Mouse (Mus musculus) kidney, embryonic 14.5 days (tissue): ENCODE measurements at regions not wholly inside any gene's neighbourhood (a gene's known extent, or its start where the extent isn't known, plus 50 kb on each side); places are given as distances from the start of the nearest gene placed in this dataset.

Experiments
- ATAC-seq: fragments of 200-750 bp; cut with Nextera tagmentation; 2 replicates; pipeline ENCODE4 v1.8.0; 2017; ENCODE audit warnings: moderate number of reproducible peaks, mild to moderate bottlenecking, moderate TSS enrichment, moderate library complexity; ENCODE audit not compliant: low FRiP score, low TSS enrichment
- H3K27ac ChIP-seq: fragments of 300-500 bp; sonication (generic); 2 replicates; pipeline ENCODE4 v1.5.1; 2014; ENCODE audit warnings: low read depth, mild to moderate bottlenecking, low read length, moderate library complexity, mixed read lengths
- H3K27me3 ChIP-seq: fragments of 300-500 bp; sonication (generic); 2 replicates; pipeline ENCODE4 v1.6.1; 2014; ENCODE audit warnings: mild to moderate bottlenecking, low read length; ENCODE audit not compliant: control insufficient read depth, insufficient read depth
- H3K36me3 ChIP-seq: fragments of 300-500 bp; sonication (generic); 2 replicates; pipeline ENCODE4 v1.6.1; 2014; ENCODE audit warnings: low read length, mixed read lengths; ENCODE audit not compliant: control insufficient read depth, insufficient read depth
- H3K4me1 ChIP-seq: fragments of 300-500 bp; sonication (generic); 2 replicates; pipeline ENCODE4 v1.6.1; 2014; ENCODE audit warnings: low read length, mixed read lengths; ENCODE audit not compliant: control insufficient read depth, insufficient read depth
- H3K4me2 ChIP-seq: fragments of 300-500 bp; sonication (generic); replicated peaks from 2 replicates; pipeline ENCODE4 v1.6.1; 2014; ENCODE audit warnings: low read depth, mild to moderate bottlenecking, low read length
- H3K4me3 ChIP-seq: fragments of 300-500 bp; sonication (generic); 2 replicates; pipeline ENCODE4 v1.5.1; 2014; ENCODE audit warnings: mild to moderate bottlenecking, low read length
- H3K9ac ChIP-seq: fragments of 300-500 bp; sonication (generic); 2 replicates; pipeline ENCODE4 v1.6.1; 2014; ENCODE audit warnings: low read depth, mild to moderate bottlenecking, low read length, moderate library complexity
- H3K9me3 ChIP-seq: fragments of 300-500 bp; sonication (generic); 2 replicates; pipeline ENCODE4 v1.6.1; 2016; ENCODE audit warnings: low read length; ENCODE audit not compliant: control insufficient read depth
- WGBS: fragments of 180-500 bp; shearing (Covaris S2); extraction: QIAGEN DNeasy Blood & Tissue Kit; methylation state at CpG from one replicate; pipeline ENCODE4 v1.1.7; 2014; 5-methylcytosine and 5-hydroxymethylcytosine counted together

DNA sequence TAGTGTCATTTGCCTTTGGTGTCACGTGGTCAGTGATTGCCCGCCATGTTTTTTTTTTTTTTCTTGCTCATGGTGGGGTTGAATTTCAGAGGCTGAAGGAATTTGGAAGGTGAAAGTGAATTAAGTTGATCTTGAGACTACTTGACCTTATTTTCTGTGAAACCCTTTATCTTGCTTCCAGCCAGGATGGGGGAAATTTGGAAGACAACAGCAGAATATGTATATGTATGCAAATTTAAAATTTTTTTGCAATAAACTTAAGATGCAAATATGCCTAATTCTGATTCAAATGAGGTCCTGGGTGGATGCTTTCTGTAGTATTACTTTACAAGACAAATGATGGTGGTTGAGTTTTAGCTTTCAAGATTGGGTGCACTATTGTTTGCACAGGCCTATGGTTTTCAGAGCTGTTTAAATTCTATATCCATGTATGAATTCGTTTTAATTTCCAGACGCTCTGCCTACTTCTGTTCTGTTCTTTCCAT, 315.6 kb downstream of the Bckdhb start:
- H3K4me3 ChIP-seq = no peak overlapping the region
- WGBS = 76% methylated on average over 4 of the region's 4 CpGs
- H3K27ac ChIP-seq = no peak overlapping the region
- H3K27me3 ChIP-seq = no peaks in the 10 kb centered on the region
- no peak for ATAC-seq
- no peaks in the 10 kb centered on the region for H3K4me1 ChIP-seq
- H3K9ac ChIP-seq = no peak overlapping the region
- no peak overlapping the region for H3K4me2 ChIP-seq
- no peaks in the 10 kb centered on the region for H3K36me3 ChIP-seq
- no peaks in the 10 kb centered on the region for H3K9me3 ChIP-seq

DNA sequence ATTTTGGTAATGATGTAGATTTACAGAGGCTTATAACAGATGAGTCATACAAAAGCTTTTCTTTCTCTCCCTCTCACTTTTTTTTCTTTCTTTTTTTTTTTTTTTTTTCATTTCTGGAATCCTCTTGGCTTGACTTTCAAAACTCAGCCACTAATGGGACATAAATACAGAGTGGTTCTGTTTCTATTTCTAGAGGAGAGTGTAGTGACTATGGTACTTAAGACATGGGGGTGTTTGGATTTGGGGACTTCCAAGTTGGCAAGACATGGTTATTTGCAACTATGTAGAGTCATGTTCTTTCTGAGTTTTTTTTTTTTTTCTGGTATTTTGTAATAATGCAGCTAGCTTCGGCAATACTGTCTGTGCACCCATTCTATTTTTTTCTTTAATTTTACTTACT, 324.8 kb downstream of the Bckdhb start:
- no peak for ATAC-seq
- Histone ChIP-seq H3K9ac (no peak overlapping the region), H3K4me2 (no peak overlapping the region), H3K4me3 (no peak overlapping the region), H3K36me3 (no peaks in the 10 kb centered on the region), H3K9me3 (no peaks in the 10 kb centered on the region), H3K4me1 (no peaks in the 10 kb centered on the region), H3K27ac (no peak overlapping the region), H3K27me3 (no peaks in the 10 kb centered on the region)
- WGBS = 95% methylated on average over 1 of the region's 1 CpGs

DNA sequence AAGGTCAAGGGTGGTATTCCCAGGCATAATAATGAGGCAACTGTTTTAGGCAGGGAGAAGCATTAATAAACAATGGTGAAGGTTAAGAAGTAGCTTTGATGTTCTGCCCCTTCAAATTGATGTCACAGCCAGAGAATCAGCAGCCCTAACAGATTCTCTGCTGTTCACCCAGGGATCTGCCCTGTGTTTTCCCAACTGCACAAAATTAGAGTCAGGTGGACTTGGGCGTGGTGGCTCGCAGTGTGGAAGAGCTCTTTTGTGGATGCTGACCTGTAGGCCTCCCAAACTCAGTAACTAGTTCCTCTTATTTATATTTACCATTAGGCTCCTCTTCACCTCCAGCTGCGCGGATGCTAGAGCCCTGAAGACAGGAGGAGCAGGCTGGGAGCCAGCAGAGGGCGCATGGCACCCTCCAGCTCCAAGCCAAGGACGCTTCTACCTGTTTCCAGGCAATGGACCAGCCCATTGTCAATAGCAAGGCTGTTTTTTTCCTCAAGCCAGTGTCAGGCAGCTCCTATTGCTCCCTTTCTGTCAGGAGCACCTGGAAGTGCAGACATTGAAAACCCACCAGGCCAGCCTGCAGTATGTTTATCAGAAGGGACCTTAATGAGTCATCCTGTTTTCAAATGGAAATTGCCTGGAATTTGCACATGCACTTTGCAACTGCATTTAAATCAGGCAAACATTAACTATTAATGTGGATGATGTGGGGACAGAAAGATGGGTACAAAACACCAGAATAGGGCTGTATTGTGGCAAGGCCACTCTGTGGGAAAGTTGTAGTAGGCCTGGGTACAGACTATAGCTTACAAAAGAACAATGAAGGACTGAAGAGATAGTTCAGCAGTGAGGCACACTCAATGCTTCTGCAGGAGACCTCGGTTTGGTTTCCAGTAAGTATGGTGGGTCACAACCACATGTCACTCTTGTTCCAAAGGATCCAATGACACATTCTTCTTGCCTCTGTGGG, 328.4 kb downstream of the Bckdhb start:
- Histone ChIP-seq H3K9me3 (no peaks in the 10 kb centered on the region), H3K9ac (no peak overlapping the region), H3K4me1 (no peaks in the 10 kb centered on the region), H3K4me3 (no peak overlapping the region), H3K36me3 (no peaks in the 10 kb centered on the region), H3K27ac (no peak overlapping the region), H3K27me3 (no peaks in the 10 kb centered on the region), H3K4me2 (no peak overlapping the region)
- ATAC-seq = peak; percentile 68; the same call in 1 of the 2 replicates
- 16% methylated on average over 7 of the region's 7 CpGs for WGBS

DNA sequence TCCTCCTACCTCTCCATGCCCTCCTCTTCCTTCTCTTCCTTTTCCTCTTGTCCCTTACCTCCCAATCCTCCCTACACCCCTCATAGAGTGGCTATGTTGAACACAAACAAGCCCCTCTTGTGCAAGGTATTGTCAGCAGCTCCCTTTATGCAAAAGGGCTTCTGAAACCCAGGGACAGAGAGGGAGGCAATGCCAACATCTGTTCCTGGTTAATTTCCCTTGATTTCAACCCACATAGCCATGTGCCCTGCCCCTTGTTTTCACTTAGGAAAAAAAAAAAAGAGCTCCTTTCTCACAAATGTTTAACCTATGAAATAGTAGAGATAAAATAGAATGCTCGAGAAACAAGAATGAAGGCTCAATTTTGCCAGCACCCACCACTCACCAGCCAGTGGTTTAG, 333.5 kb downstream of the Bckdhb start:
- no peak overlapping the region for H3K27ac ChIP-seq
- WGBS = 76% methylated on average over 1 of the region's 1 CpGs
- H3K9ac ChIP-seq = no peak overlapping the region
- H3K36me3 ChIP-seq = no peaks in the 10 kb centered on the region
- no peak for ATAC-seq
- no peaks in the 10 kb centered on the region for H3K27me3 ChIP-seq
- no peaks in the 10 kb centered on the region for H3K4me1 ChIP-seq
- no peaks in the 10 kb centered on the region for H3K9me3 ChIP-seq
- no peak overlapping the region for H3K4me2 ChIP-seq
- no peak overlapping the region for H3K4me3 ChIP-seq

DNA sequence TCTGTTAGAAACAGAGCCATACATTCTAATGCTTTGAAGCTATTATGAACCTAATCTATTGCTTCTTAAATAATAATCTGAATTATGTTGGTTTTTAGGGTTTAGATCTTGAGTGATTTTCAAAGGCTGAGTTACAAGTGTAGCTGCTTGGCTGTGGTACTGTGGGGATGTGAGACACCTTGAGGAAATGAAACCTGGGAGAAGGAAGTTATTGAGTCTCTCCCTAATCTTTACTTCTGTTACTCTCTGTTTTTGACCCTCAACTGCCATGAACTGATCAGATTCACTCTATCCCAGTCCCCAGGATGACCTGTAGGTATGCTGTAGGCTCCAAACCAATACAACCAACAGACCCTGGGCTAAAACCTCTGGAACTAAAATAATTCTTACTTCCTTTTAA, 334.8 kb downstream of the Bckdhb start:
- H3K4me3 ChIP-seq = no peak overlapping the region
- no peak overlapping the region for H3K9ac ChIP-seq
- H3K27me3 ChIP-seq = no peaks in the 10 kb centered on the region
- no peaks in the 10 kb centered on the region for H3K36me3 ChIP-seq
- no peaks in the 10 kb centered on the region for H3K9me3 ChIP-seq
- no peaks in the 10 kb centered on the region for H3K4me1 ChIP-seq
- no peak overlapping the region for H3K27ac ChIP-seq
- no peak overlapping the region for H3K4me2 ChIP-seq
- no peak for ATAC-seq

DNA sequence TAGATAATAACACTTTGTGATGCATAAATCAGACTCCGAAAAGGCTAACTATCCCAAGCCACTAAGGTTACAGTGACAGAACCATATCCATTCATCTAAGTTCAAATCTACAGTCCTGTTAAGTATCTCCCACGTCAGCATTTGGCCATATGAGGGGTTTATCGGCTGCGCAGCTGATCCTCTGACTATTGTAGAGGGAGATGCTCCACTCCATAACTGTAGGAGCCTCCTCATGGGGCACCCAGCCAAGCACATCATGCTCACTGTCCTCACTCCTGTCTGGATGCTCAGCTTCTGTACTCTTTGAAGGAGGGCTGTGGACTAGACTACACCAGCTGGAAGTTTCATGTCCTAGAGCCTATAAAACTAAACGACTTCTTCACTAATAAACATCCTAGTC, 337.2 kb downstream of the Bckdhb start:
- no peaks in the 10 kb centered on the region for H3K9me3 ChIP-seq
- no peak overlapping the region for H3K9ac ChIP-seq
- no peaks in the 10 kb centered on the region for H3K36me3 ChIP-seq
- no peak overlapping the region for H3K4me2 ChIP-seq
- no peaks in the 10 kb centered on the region for H3K27me3 ChIP-seq
- no peaks in the 10 kb centered on the region for H3K4me1 ChIP-seq
- peak; percentile 81; the same call in 1 of the 2 replicates for ATAC-seq
- 41% methylated on average over 5 of the region's 5 CpGs for WGBS
- no peak overlapping the region for H3K4me3 ChIP-seq
- no peak overlapping the region for H3K27ac ChIP-seq

DNA sequence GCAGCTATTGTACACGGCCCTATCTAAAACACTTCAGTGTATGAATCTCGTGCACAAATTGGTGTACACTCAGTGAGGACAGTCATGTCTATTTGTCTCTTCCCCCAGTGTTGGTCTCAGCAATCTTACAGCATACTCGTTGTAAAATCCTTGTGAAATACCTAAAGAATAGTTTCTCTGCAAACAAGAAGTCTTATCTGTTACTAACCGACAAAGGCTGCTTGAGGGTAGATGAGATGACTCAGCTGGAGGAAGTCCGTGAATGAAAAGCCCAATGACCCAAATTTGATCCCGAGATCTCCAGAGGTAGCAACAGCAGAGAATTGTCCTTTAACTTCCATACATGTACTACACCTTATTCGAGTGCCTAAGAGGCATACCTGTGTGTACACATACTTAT, 342.0 kb downstream of the Bckdhb start:
- Histone ChIP-seq H3K27ac (no peak overlapping the region), H3K4me1 (no peaks in the 10 kb centered on the region), H3K4me3 (no peak overlapping the region), H3K4me2 (no peak overlapping the region), H3K9me3 (no peaks in the 10 kb centered on the region), H3K9ac (no peak overlapping the region), H3K36me3 (no peaks in the 10 kb centered on the region), H3K27me3 (no peaks in the 10 kb centered on the region)
- WGBS = 67% methylated on average over 7 of the region's 7 CpGs
- no peak for ATAC-seq

DNA sequence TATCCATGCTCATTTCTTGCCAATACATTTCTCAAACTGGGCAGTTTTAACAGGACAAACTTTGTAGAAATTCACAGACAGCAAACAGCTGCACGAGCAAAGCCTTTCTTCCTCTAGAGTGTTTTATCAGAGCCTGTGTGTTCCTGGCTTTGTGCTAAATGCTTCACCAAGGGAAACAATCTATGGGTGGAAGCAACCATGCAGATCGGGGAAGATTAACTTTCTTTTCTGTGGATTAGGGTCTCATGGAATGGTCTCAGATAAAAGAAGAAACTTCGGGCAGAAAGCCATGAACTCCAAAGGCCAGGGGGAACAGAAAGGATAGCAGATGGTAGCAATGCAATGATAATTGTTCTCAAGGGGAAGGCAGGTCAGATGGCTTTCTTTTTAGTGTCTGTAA, 349.7 kb downstream of the Bckdhb start:
- Histone ChIP-seq H3K36me3 (no peaks in the 10 kb centered on the region), H3K4me3 (no peak overlapping the region), H3K4me1 (no peaks in the 10 kb centered on the region), H3K27me3 (no peaks in the 10 kb centered on the region), H3K27ac (no peak overlapping the region), H3K9ac (no peak overlapping the region), H3K4me2 (no peak overlapping the region), H3K9me3 (no peaks in the 10 kb centered on the region)
- ATAC-seq = no peak
- 76% methylated on average over 3 of the region's 3 CpGs for WGBS

DNA sequence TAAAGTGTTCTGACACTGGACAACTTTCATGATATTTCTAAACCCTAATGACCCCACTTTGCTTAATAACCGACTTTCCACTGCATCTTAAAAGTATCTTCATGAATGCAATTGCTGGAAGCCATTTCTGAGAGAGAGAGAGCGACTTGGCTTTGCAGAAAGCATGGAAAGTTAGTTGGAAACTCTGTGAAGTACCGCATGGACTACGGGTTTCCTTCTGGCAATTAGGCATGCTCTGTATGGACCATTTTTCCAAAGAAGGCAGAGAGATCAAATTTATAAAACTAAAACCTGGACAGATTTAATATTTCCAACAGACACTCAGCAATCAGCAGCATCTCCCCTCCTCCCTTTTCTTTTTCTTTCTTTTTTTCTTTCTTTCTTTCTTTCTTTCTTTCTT, 353.4 kb downstream of the Bckdhb start:
- WGBS = 90% methylated on average over 4 of the region's 4 CpGs
- H3K4me3 ChIP-seq = no peak overlapping the region
- H3K27me3 ChIP-seq = no peaks in the 10 kb centered on the region
- H3K4me1 ChIP-seq = no peaks in the 10 kb centered on the region
- no peaks in the 10 kb centered on the region for H3K9me3 ChIP-seq
- H3K4me2 ChIP-seq = no peak overlapping the region
- H3K36me3 ChIP-seq = no peaks in the 10 kb centered on the region
- H3K9ac ChIP-seq = no peak overlapping the region
- no peak overlapping the region for H3K27ac ChIP-seq
- no peak for ATAC-seq
